Mouse (Mus musculus) kidney, adult 2 months (tissue): ENCODE data around the gene Maff. TPM values are rescaled to one million over a fixed set of nuclear protein-coding genes. Genes with fewer than 3 reads are reported as not detected.

ENCODE experiments used
- DNase-seq: peaks from one replicate; pipeline ENCODE4 v3.0.0; 2021
- H3K27ac ChIP-seq: fragments of 200-500 bp; 2 replicates; pipeline ENCODE4 v1.5.1; 2012; ENCODE audit warnings: low read depth, low read length, control low read depth, inconsistent platforms; ENCODE audit not compliant: insufficient read depth
- H3K27me3 ChIP-seq: fragments of 200-500 bp; replicated peaks from 2 replicates; pipeline ENCODE4 v1.6.1; 2012; ENCODE audit warnings: mild to moderate bottlenecking, moderate library complexity, low read length, inconsistent platforms; ENCODE audit not compliant: control insufficient read depth, insufficient read depth
- H3K36me3 ChIP-seq: fragments of 200-500 bp; 2 replicates; pipeline ENCODE4 v1.6.1; 2012; ENCODE audit warnings: mild to moderate bottlenecking, moderate library complexity, low read length, inconsistent platforms; ENCODE audit not compliant: control insufficient read depth, insufficient read depth
- H3K4me1 ChIP-seq: fragments of 200-500 bp; 2 replicates; pipeline ENCODE4 v1.6.1; 2011; ENCODE audit warnings: low read length; ENCODE audit not compliant: control insufficient read depth, insufficient read depth
- H3K4me3 ChIP-seq: fragments of 200-500 bp; 2 replicates; pipeline ENCODE4 v1.5.1; 2011; ENCODE audit warnings: mild to moderate bottlenecking, low read depth, low read length, control low read depth; ENCODE audit not compliant: insufficient read depth
- CTCF ChIP-seq: fragments of 200-500 bp; conservative IDR thresholded peaks from 2 replicates; pipeline ENCODE4 v1.5.1; 2011; ENCODE audit warnings: low read depth, mild to moderate bottlenecking, control low read depth, low read length, moderate library complexity, mixed read lengths; ENCODE audit not compliant: insufficient read depth, insufficient read length
- POLR2A ChIP-seq: fragments of 200-500 bp; IDR thresholded peaks from one replicate; pipeline ENCODE4 v1.6.1; 2011; ENCODE audit warnings: low read depth, low read length, control low read depth
- WGBS: fragments of 180-500 bp; shearing (Covaris S2); methylation state at CpG from one replicate; pipeline ENCODE4 v1.1.7; 2018; 5-methylcytosine and 5-hydroxymethylcytosine counted together
- polyA plus RNA-seq: library from polyadenylated mRNA; depleted of rRNA; stranded (reverse); fragments of >200 nt; gene quantifications from 2 replicates; pipeline ENCODE4 v1.2.3, GENCODE M21; 2012

Maff gene
- polyA plus RNA-seq, 1 experiment, result 1.3 TPM

GRCm38 (mm10) chr15:79365068-79365467 is 18.6 kb downstream of the Maff start:
- Histone ChIP-seq H3K36me3 (no peaks in the 10 kb centered on the region), H3K4me1 (peaks cover 11% of the 10 kb centered on the region), H3K4me3 (no peak overlapping the region), H3K27me3 (no peaks in the 10 kb centered on the region), H3K27ac (no peak overlapping the region)
- TF ChIP-seq CTCF (no peak), POLR2A (no peak)
- no peak for DNase-seq
- WGBS, result 98% methylated on average over 12 of the region's 12 CpGs

DNA sequence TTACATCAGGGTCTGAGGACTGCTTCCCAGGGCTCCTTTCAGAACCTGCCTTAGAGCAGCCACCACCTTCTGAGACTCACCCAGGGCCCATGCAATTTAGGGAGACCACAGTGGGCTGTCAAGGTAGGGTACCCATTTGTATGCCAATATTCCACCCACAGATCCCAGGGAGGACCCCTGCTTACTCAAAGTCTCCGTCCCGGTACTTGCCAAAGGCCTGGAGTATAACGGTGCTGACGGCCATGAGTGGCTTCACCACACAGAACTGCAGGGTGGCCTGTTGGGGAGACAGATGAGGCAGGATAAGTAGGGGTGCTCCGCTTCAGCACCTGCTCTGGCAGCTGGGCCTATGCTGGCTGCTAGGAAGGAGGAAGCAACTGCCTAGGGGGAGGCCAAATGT is 20.0 kb downstream of the Maff start:
- Histone ChIP-seq H3K4me3 (no peak overlapping the region), H3K36me3 (no peaks in the 10 kb centered on the region), H3K27ac (no peak overlapping the region), H3K27me3 (no peaks in the 10 kb centered on the region), H3K4me1 (peaks cover 7% of the 10 kb centered on the region)
- 99% methylated on average over 5 of the region's 5 CpGs for WGBS
- TF ChIP-seq POLR2A (no peak), CTCF (no peak)
- no peak for DNase-seq

- TF ChIP-seq POLR2A, result no peak
- TF ChIP-seq CTCF, result no peak
- no peaks in the 10 kb centered on the region for H3K27me3 ChIP-seq
- H3K4me1 ChIP-seq, result peaks cover 7% of the 10 kb centered on the region
- 44% methylated on average over 14 of the region's 14 CpGs for WGBS
- H3K36me3 ChIP-seq, result no peaks in the 10 kb centered on the region
- no peak overlapping the region for H3K4me3 ChIP-seq
- DNase-seq, result peak; percentile 77
- peak overlapping the region; percentile 72 for H3K27ac ChIP-seq
Observed at GRCm38 (mm10) chr15:79368313-79368811, 21.9 kb downstream of the Maff start.

DNA sequence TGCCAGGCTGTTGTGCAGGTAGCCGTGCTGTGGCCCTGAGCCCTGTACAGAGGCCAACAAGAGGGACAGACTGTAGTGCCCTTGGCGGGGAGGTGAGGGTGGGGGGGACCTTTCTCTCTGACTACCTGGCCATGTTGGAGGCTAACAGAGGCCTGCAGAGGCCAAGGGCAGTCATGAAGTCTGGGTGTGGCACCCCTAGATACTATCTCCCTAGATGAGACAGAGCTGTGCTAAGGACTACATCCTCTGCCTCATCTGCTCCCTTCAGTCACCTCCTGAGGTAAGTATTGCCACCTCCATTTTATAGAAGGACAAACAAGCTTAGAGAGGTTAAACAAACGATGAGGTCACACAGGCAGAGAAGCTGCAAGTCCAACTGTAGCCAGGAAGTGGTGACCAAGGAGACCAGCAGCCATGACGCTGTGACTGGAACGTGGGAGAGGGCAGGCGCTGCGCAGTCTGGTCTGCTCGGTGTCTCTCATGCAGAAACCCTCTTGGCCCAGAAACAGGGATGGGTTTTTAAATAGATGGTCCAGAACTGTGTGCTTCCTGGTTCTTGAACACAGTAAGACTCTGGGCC is 22.5 kb downstream of the Maff start:
- Histone ChIP-seq H3K27ac (peak overlapping the region; percentile 72), H3K4me1 (peaks cover 7% of the 10 kb centered on the region), H3K27me3 (no peaks in the 10 kb centered on the region), H3K4me3 (no peak overlapping the region), H3K36me3 (no peaks in the 10 kb centered on the region)
- no peak for TF ChIP-seq CTCF
- no peak for TF ChIP-seq POLR2A
- peak; percentile 48 for DNase-seq
- WGBS, result 64% methylated on average over 8 of the region's 8 CpGs

DNA sequence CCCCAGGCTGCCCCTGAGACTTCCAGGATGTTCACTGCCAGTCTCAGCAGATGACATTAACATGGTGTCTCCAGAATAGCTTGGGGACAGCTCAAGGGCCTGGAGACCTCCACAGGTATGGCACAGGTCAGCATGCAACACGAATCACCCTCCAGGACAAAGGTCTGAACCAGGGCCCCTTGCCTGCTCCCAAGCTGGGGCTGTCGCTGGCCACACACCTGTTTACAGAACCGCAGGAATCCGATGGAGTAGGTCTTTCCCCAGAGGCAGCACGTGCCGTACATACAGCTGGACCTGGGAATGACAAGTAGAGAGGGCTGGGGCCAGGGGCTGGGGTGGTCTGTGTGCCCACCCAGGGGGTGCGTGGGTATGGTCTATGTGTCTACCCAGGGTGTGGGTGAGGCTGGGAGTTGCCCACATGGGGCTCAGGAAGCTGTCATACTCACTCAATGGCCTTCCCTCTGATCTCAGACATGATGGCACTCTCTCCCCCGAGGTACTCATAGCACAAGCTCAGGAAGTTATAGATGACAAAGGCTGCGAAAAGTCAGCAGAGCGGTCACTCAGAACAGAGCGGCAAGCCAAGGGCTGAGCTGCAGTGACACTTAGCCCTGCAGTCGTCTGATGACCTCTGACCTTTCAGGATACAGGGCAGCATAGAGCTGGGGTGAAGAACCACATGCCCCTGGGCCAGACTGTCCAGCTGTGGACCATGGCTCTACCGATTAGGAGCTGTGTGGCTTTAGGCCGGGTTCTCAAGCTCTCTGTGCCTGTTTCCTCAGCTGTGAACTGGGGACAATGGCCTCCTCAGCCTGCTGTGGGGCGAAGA is 23.2 kb downstream of the Maff start:
- Histone ChIP-seq H3K4me1 (peaks cover 7% of the 10 kb centered on the region), H3K27me3 (no peaks in the 10 kb centered on the region), H3K36me3 (no peaks in the 10 kb centered on the region), H3K27ac (peak overlapping the region; percentile 72), H3K4me3 (no peak overlapping the region)
- TF ChIP-seq POLR2A (no peak), CTCF (no peak)
- DNase-seq, result peak; percentile 26
- WGBS, result 57% methylated on average over 15 of the region's 15 CpGs

DNA sequence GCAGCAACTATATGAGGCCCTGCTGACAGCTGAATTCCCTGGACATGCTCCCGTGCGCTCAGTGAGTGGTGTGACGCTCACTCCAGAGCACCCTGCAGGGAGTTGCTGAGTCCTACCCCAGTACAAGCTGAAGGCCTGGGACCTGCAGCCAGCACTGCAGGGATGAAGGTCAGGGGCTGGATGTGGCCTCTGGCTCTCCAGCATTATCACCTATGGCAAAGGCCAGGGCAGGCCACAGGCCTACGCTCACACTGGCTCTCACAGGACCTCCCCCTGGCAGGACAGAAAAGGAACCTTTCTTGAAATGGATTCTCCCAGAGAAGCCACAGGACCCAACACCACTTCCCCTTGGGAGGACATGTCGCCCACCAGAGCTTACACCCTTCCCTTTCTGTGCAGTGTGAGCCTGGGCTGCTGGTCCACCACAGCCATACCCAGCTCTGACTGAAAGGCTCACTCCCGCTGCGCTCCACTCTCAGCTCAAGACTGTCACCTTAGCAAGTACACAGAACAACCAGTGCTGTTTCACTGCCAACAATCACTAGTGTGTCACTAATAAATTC is 23.9 kb downstream of the Maff start:
- no peak overlapping the region for H3K4me3 ChIP-seq
- no peaks in the 10 kb centered on the region for H3K36me3 ChIP-seq
- no peak for DNase-seq
- no peak overlapping the region for H3K27ac ChIP-seq
- 83% methylated on average over 7 of the region's 7 CpGs for WGBS
- no peaks in the 10 kb centered on the region for H3K27me3 ChIP-seq
- H3K4me1 ChIP-seq, result peaks cover 7% of the 10 kb centered on the region
- TF ChIP-seq POLR2A (no peak), CTCF (no peak)

DNA sequence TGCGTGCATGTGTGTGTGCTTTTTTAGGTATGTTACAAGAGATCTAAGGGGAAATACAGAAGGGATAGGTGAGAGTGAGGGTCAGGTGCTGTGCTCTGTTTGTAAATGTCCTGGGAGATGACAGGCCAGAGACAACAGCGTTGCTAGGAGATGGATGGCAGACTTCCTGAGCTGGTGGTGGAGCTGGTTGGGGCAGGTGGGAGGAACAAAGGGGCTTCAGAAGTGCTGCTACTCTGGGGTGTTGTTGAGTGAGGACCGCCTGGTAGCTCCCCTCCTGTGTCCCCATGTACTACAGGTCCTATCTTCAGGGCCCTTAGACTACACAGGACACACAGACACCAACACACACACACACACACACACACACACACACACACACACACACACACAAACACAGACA is 28.3 kb downstream of the Maff start:
- no peak for DNase-seq
- H3K36me3 ChIP-seq, result no peaks in the 10 kb centered on the region
- TF ChIP-seq CTCF, result no peak
- no peak for TF ChIP-seq POLR2A
- 84% methylated on average over 3 of the region's 3 CpGs for WGBS
- no peaks in the 10 kb centered on the region for H3K27me3 ChIP-seq
- peaks cover 2% of the 10 kb centered on the region; the same call in 1 of the 2 replicates for H3K4me1 ChIP-seq
- no peak overlapping the region for H3K4me3 ChIP-seq
- H3K27ac ChIP-seq, result no peak overlapping the region
